Comparison of ENCODE assay signal across 4 mouse cellular contexts in genomic region chr14:54117607-54118006, GRCm38 (mm10).
DNase-seq lines count a peak whose midpoint lies in the region; TF ChIP-seq lines count a peak whose summit lies in the region.
"Not testable (repeated sequence)": the region's sequence is repeated elsewhere in the genome, so short reads cannot be mapped to it uniquely, and the experiment has no call there.

No protein-coding gene starts in this region.

- H3K27me3 ChIP-seq in CH12.LX (replicated peaks); MEL (ENCODE audit: control insufficient read depth in 1 of 2, insufficient read depth in 2 of 2, low read length in 2 of 2): not testable (repeated sequence)

- not testable (repeated sequence) for H3K4me3 ChIP-seq in CH12.LX (replicated peaks in 1 of 3; ENCODE audit: low read depth in 2 of 3, low read length in 2 of 3, poor library complexity in 1 of 3); MEL (ENCODE audit: control insufficient read depth in 1 of 2, insufficient read depth in 1 of 2, low read depth in 2 of 2, low read length in 2 of 2)

- peaks cover 14 to 24% of the 10 kb centered on the region in 2 experiments for H3K4me1 ChIP-seq in CH12.LX (ENCODE audit: control insufficient read depth in 1 of 2, insufficient read depth in 2 of 2)
- H3K4me1 ChIP-seq in MEL (ENCODE audit: control insufficient read depth in 1 of 2, insufficient read depth in 2 of 2, low read length in 2 of 2) = peaks cover 11 to 14% of the 10 kb centered on the region in 2 experiments

- DNase-seq in CH12.LX (ENCODE audit: extremely low read depth) (peak; percentile 7), ES-CJ7 (ENCODE audit: low read depth, low spot score) (peak; percentile 78), MEL (ENCODE audit: low read depth, low spot score) (peak; percentile 66), ZHBTc4 (ENCODE audit: low read depth, low spot score) (peak; percentile 59)

- H3K9me3 ChIP-seq in CH12.LX (replicated peaks; ENCODE audit: low read length); MEL (replicated peaks; ENCODE audit: insufficient read depth, low read length): not testable (repeated sequence)

- not testable (repeated sequence) for H3K4me2 ChIP-seq in CH12.LX (ENCODE audit: insufficient read depth, low read depth, poor library complexity, severe bottlenecking)

- not testable (repeated sequence) for H3K27ac ChIP-seq in CH12.LX (ENCODE audit: insufficient read depth, low read depth); MEL (ENCODE audit: control insufficient read depth, low read depth, low read length)

- dilution Hi-C loops in CH12.LX (cut with MboI; ENCODE audit: extremely low pct_ligation_motif_present, extremely low pct_unique_long_range_greater_than_20kb, low sequenced_read_pairs) = not testable (repeated sequence)

- TF ChIP-seq EP300 in CH12.LX (IDR thresholded peaks at IDR 0.05; ENCODE audit: low read length); MEL (IDR thresholded peaks at IDR 0.05; ENCODE audit: low read depth in 1 of 2, low read length in 2 of 2): not testable (repeated sequence)

- not testable (repeated sequence) for TF ChIP-seq POLR2A in CH12.LX (IDR thresholded peaks at IDR 0.05; ENCODE audit: low read depth, low read length); MEL (IDR thresholded peaks at IDR 0.05; ENCODE audit: control insufficient read depth in 1 of 2, insufficient read depth in 1 of 2, low read depth in 1 of 2, low read length in 2 of 2, poor library complexity in 1 of 2)

- not testable (repeated sequence) for TF ChIP-seq CTCF in CH12.LX (conservative IDR thresholded peaks at IDR 0.05 in 1 of 2, IDR thresholded peaks at IDR 0.05 in 1 of 2; ENCODE audit: low read depth in 2 of 2, low read length in 2 of 2); MEL (IDR thresholded peaks at IDR 0.05 in 2 of 3, conservative IDR thresholded peaks at IDR 0.05 in 1 of 3; ENCODE audit: control insufficient read depth in 1 of 3, insufficient read depth in 1 of 3, low read depth in 2 of 3, low read length in 3 of 3, poor library complexity in 1 of 3, severe bottlenecking in 1 of 3)

- in situ Hi-C loops in CH12.LX (cut with MboI; ENCODE audit: low pct_ligation_motif_present, low pct_unique_long_range_greater_than_20kb, low sequenced_read_pairs) = not testable (repeated sequence)

- TF ChIP-seq RAD21 in CH12.LX (IDR thresholded peaks at IDR 0.05; ENCODE audit: low read depth, low read length); MEL (IDR thresholded peaks at IDR 0.05; ENCODE audit: low read depth, low read length): not testable (repeated sequence)

- H3K36me3 ChIP-seq in CH12.LX (replicated peaks in 1 of 2; ENCODE audit: control insufficient read depth in 1 of 2, insufficient read depth in 1 of 2, low read length in 1 of 2) = not testable (repeated sequence)
- H3K36me3 ChIP-seq in MEL (ENCODE audit: control insufficient read depth in 1 of 2, insufficient read depth in 2 of 2, low read length in 2 of 2) = peaks cover 0 to 15% of the 10 kb centered on the region in 2 experiments; a peak in 2 of 4 replicates

- H3K79me2 ChIP-seq in CH12.LX (replicated peaks; ENCODE audit: control insufficient read depth, extremely low read depth, insufficient read depth, poor library complexity, severe bottlenecking); MEL (ENCODE audit: control insufficient read depth, insufficient read depth, low read length, poor library complexity): not testable (repeated sequence)

- H3K9ac ChIP-seq in CH12.LX (ENCODE audit: insufficient read depth, low read depth); MEL (ENCODE audit: control insufficient read depth, low read depth, low read length, poor library complexity, severe bottlenecking): not testable (repeated sequence)

TF ChIP-seq in CH12.LX, 34 proteins besides CTCF, POLR2A, EP300 and RAD21:
- TF ChIP-seq MAFK (IDR thresholded peaks at IDR 0.05; ENCODE audit: insufficient replicate concordance, low read length) = 0 out of 2 replicates have a peak, but pooled peaks have one; percentile 10

TF ChIP-seq in MEL, 35 proteins besides CTCF, POLR2A, EP300 and RAD21:
- 0 out of 2 replicates have a peak, but pooled peaks have one; percentile 37 for TF ChIP-seq GABPA (IDR thresholded peaks at IDR 0.05; ENCODE audit: low read depth, low read length)

Comparison
In these comparisons a context has a peak if more than half of its experiments do, and no peak if none do; other contexts are left out.
1. DNase-seq: peak in every context shown above with its lines; median percentile 78 in ES-CJ7; 66 in MEL; 59 in ZHBTc4; 7 in CH12.LX.